Mouse (Mus musculus) erythroblast, embryonic 14.5 days (primary cell): ENCODE measurements around the gene Actl6b.

Source experiments
- GATA1 ChIP-seq: IDR thresholded peaks from 2 replicates; pipeline ENCODE4 v1.6.1; 2012; ENCODE audit warnings: low read length, inconsistent platforms, mixed read lengths
- TAL1 ChIP-seq: IDR thresholded peaks from 3 replicates; pipeline ENCODE4 v1.6.1; 2012; ENCODE audit warnings: low read length, inconsistent platforms, mixed read lengths

GRCm38 (mm10) chr5:137611245-137611602 lies 57.9 kb downstream of the Actl6b start:
- TF ChIP-seq GATA1 (no peak), TAL1 (no peak)
